Mouse (Mus musculus) small intestine, adult 2 months (tissue): Measurements from ENCODE around the gene Ntm. TPM values are rescaled to one million over a fixed set of nuclear protein-coding genes. Genes with fewer than 3 reads are reported as not detected.

ENCODE experiments used
- H3K27ac ChIP-seq: fragments of 200-500 bp; 2 replicates; pipeline ENCODE4 v1.5.1; 2012; ENCODE audit warnings: low read depth, low read length, control low read depth, inconsistent platforms; ENCODE audit not compliant: insufficient read depth
- H3K27me3 ChIP-seq: fragments of 200-500 bp; 2 replicates; pipeline ENCODE4 v1.6.1; 2012; ENCODE audit warnings: mild to moderate bottlenecking, moderate library complexity, low read length, inconsistent platforms; ENCODE audit not compliant: control insufficient read depth, insufficient read depth
- H3K36me3 ChIP-seq: fragments of 200-500 bp; 2 replicates; pipeline ENCODE4 v1.6.1; 2012; ENCODE audit warnings: mild to moderate bottlenecking, low read length, control low read depth, inconsistent platforms; ENCODE audit not compliant: control insufficient read depth, insufficient read depth
- H3K4me1 ChIP-seq: fragments of 200-500 bp; 2 replicates; pipeline ENCODE4 v1.6.1; 2012; ENCODE audit warnings: low read length, inconsistent platforms, mixed read lengths; ENCODE audit not compliant: control insufficient read depth, insufficient read depth, insufficient read length
- H3K4me3 ChIP-seq: fragments of 200-500 bp; 2 replicates; pipeline ENCODE4 v1.5.1; 2012; ENCODE audit warnings: low read depth, mild to moderate bottlenecking, control low read depth, inconsistent platforms, low read length, moderate library complexity
- CTCF ChIP-seq: fragments of 200-500 bp; IDR thresholded peaks from 2 replicates; pipeline ENCODE4 v1.5.1; 2012; ENCODE audit warnings: low read depth, mild to moderate bottlenecking, control low read depth, inconsistent platforms, low read length, moderate library complexity, mixed read lengths; ENCODE audit not compliant: insufficient replicate concordance, insufficient read length; ENCODE audit errors: extremely low read depth
- POLR2A ChIP-seq: fragments of 200-500 bp; IDR thresholded peaks from 2 replicates; pipeline ENCODE4 v1.6.1; 2012; ENCODE audit warnings: low read depth, mild to moderate bottlenecking, control low read depth, inconsistent platforms, low read length, moderate library complexity
- WGBS: fragments of 180-500 bp; shearing (Covaris S2); methylation state at CpG from one replicate; pipeline ENCODE4 v1.1.7; 2018; 5-methylcytosine and 5-hydroxymethylcytosine counted together
- polyA plus RNA-seq: library from polyadenylated mRNA; depleted of rRNA; stranded (reverse); fragments of >200 nt; gene quantifications from 2 replicates; pipeline ENCODE4 v1.2.3, GENCODE M21; 2012

Ntm gene
- polyA plus RNA-seq, 1 experiment, result 0.10 TPM

- no peaks in the 10 kb centered on the region for H3K27me3 ChIP-seq
- WGBS, result 72% methylated on average over 4 of the region's 4 CpGs
- no peak overlapping the region for H3K4me3 ChIP-seq
- H3K27ac ChIP-seq, result no peak overlapping the region
- H3K36me3 ChIP-seq, result no peaks in the 10 kb centered on the region
- H3K4me1 ChIP-seq, result no peaks in the 10 kb centered on the region
- no peak for TF ChIP-seq POLR2A
- no peak for TF ChIP-seq CTCF
Observed at GRCm38 (mm10) chr9:29464756-29465155, 498.2 kb downstream of the Ntm start.

GRCm38 (mm10) chr9:29462970-29463593 lies 499.9 kb downstream of the Ntm start:
- no peak for TF ChIP-seq CTCF
- TF ChIP-seq POLR2A, result no peak
- 62% methylated on average over 10 of the region's 10 CpGs for WGBS
- Histone ChIP-seq H3K4me3 (no peak overlapping the region), H3K27me3 (no peaks in the 10 kb centered on the region), H3K4me1 (no peaks in the 10 kb centered on the region), H3K27ac (no peak overlapping the region), H3K36me3 (no peaks in the 10 kb centered on the region)

DNA sequence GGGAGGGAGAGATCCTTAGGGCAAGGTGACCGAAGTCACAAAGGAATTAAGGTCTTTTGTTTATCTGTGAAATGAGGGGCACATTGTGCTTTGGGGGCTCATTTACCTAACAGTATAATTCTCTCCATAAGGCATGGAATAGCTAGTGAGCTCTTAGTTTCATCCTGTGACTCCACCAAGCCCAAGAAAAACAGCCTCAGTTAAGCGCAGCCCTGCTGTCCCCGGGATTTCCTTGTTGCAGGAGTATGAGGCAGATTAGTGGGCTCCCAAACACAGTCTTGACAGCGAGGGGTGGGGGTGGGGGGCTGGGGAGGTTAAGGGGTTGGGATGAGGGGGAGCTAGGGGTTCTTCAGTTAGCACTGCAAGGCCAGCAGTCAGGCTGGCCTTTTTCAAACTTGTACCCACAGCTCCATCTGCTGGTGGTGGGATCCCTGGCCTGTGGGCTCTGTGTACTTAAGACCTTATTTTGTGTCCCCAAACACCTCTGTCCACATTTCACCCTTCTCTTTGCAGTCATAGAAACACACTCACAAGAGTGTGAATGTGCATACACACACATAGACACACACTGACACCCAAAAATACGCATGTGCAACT lies 504.9 kb downstream of the Ntm start:
- WGBS, result 18% methylated on average over 5 of the region's 5 CpGs
- Histone ChIP-seq H3K27me3 (no peaks in the 10 kb centered on the region), H3K4me3 (no peak overlapping the region), H3K36me3 (no peaks in the 10 kb centered on the region), H3K27ac (no peak overlapping the region), H3K4me1 (no peaks in the 10 kb centered on the region)
- TF ChIP-seq POLR2A (no peak), CTCF (peak; percentile 35; the same call in 1 of the 2 replicates)

DNA sequence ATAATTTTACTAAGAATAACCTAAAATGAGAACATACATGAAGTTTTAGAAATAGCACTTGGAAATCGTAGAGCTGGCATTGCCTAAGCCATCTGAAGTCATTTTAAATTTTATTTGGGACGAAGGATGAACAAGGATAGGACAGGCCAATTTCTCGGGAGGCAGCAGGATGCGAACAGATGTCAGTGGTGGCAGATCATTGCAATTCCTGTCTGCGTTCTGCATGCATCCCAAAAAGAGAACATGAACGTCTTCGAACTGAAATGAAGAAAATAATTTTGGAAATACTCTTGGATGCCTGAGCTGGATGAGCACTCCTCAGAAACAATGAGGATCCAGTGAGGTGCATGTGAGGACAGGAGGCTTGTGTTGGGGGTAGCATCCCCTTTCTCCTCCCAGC lies 506.9 kb downstream of the Ntm start:
- no peak for TF ChIP-seq CTCF
- Histone ChIP-seq H3K27ac (no peak overlapping the region), H3K27me3 (no peaks in the 10 kb centered on the region), H3K4me1 (no peaks in the 10 kb centered on the region), H3K36me3 (no peaks in the 10 kb centered on the region), H3K4me3 (no peak overlapping the region)
- 82% methylated on average over 7 of the region's 7 CpGs for WGBS

- no peak overlapping the region for H3K4me3 ChIP-seq
- H3K27ac ChIP-seq, result no peak overlapping the region
- H3K36me3 ChIP-seq, result no peaks in the 10 kb centered on the region
- H3K27me3 ChIP-seq, result no peaks in the 10 kb centered on the region
- no peaks in the 10 kb centered on the region for H3K4me1 ChIP-seq
- WGBS, result 54% methylated on average over 1 of the region's 1 CpGs
- no peak for TF ChIP-seq POLR2A
- no peak for TF ChIP-seq CTCF
Observed at GRCm38 (mm10) chr9:29451232-29451631, 511.7 kb downstream of the Ntm start.

DNA sequence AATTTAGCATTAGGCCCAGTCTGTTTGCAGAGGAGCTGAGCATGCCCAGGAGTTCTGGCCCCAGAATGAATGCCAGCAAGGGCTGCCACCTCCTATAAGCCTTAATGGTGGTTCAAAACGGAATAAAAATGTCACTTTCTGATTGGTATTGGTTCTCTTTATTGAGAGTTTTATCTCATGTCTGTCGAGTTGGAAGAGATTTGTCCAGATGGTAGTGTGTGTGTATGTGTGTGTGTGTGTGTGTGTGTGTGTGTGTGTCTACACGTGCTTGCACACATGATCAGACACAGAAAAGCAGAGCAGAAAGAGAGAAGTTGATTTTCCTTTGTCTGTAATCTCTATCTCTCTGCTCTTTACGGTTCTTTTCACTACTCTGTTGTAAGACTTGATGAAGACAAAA lies 518.9 kb downstream of the Ntm start:
- Histone ChIP-seq H3K36me3 (no peaks in the 10 kb centered on the region), H3K4me3 (no peak overlapping the region), H3K4me1 (no peaks in the 10 kb centered on the region), H3K27me3 (no peaks in the 10 kb centered on the region), H3K27ac (no peak overlapping the region)
- no peak for TF ChIP-seq CTCF
- TF ChIP-seq POLR2A, result no peak
- 39% methylated on average over 4 of the region's 4 CpGs for WGBS

- 56% methylated on average over 5 of the region's 5 CpGs for WGBS
- no peak overlapping the region for H3K27ac ChIP-seq
- no peak for TF ChIP-seq CTCF
- no peak for TF ChIP-seq POLR2A
Observed at GRCm38 (mm10) chr9:29439401-29439800, 523.5 kb downstream of the Ntm start.

More at GRCm38 (mm10) chr9:29439401-29439800, 523.5 kb downstream of the Ntm start:
- no peaks in the 10 kb centered on the region for H3K27me3 ChIP-seq
- no peaks in the 10 kb centered on the region for H3K4me1 ChIP-seq
- no peaks in the 10 kb centered on the region for H3K36me3 ChIP-seq
- H3K4me3 ChIP-seq, result no peak overlapping the region
